Mouse (Mus musculus): ENCODE measurements around the gene Tulp2. TPM values are rescaled to one million over a fixed set of nuclear protein-coding genes. Genes with fewer than 3 reads are reported as not detected.
A peak's percentile ranks its signal among the peaks of the same experiment; 100 is the strongest.
"Not testable (repeated sequence)": the region's sequence is repeated elsewhere in the genome, so short reads cannot be mapped to it uniquely, and the experiment has no call there.

Tulp2 gene
- polyA plus RNA-seq, 1 experiment from 2014 or later, result 0.21 TPM

GRCm38 (mm10) chr7:45494548-45494947 is 12.9 kb downstream of the Tulp2 start:
- H3K36me3 ChIP-seq, result peaks cover 74% of the 10 kb centered on the region
- DNase-seq (ENCODE audit: low spot score), result no peak
- no peaks in the 10 kb centered on the region for H3K9me3 ChIP-seq (replicated peaks)
- peaks cover 20% of the 10 kb centered on the region for H3K4me1 ChIP-seq
- H3K27ac ChIP-seq (replicated peaks), result no peak overlapping the region
- H3K27me3 ChIP-seq (ENCODE audit: low read depth, poor library complexity, severe bottlenecking), result no peaks in the 10 kb centered on the region
- 85% methylated on average over 9 of the region's 9 CpGs for WGBS
- no peak overlapping the region for H3K4me3 ChIP-seq

GRCm38 (mm10) chr7:45498427-45498826 is 16.8 kb downstream of the Tulp2 start:
- Histone ChIP-seq H3K36me3 (peaks cover 97% of the 10 kb centered on the region), H3K4me1 (no peaks in the 10 kb centered on the region), H3K27ac (replicated peaks) (no peak overlapping the region), H3K9me3 (replicated peaks) (no peaks in the 10 kb centered on the region), H3K4me3 (no peak overlapping the region), H3K27me3 (ENCODE audit: low read depth, poor library complexity, severe bottlenecking) (no peaks in the 10 kb centered on the region)
- WGBS, result 95% methylated on average over 6 of the region's 6 CpGs
- DNase-seq (ENCODE audit: low spot score), result no peak

- Histone ChIP-seq H3K27ac (replicated peaks) (no peak overlapping the region), H3K27me3 (ENCODE audit: low read depth, poor library complexity, severe bottlenecking) (no peaks in the 10 kb centered on the region), H3K9me3 (replicated peaks) (no peaks in the 10 kb centered on the region), H3K36me3 (peaks cover 35% of the 10 kb centered on the region), H3K4me3 (no peak overlapping the region), H3K4me1 (peaks cover 15% of the 10 kb centered on the region)
- no peak for DNase-seq (ENCODE audit: low spot score)
- 89% methylated on average over 6 of the region's 6 CpGs for WGBS
Observed at GRCm38 (mm10) chr7:45507583-45507982, 25.9 kb downstream of the Tulp2 start.

- Histone ChIP-seq H3K36me3 (peaks cover 26% of the 10 kb centered on the region), H3K4me3 (peak overlapping the region; percentile 67; the same call in 1 of the 2 replicates), H3K27me3 (ENCODE audit: low read depth, poor library complexity, severe bottlenecking) (no peaks in the 10 kb centered on the region), H3K4me1 (peaks cover 15% of the 10 kb centered on the region), H3K9me3 (replicated peaks) (no peaks in the 10 kb centered on the region), H3K27ac (replicated peaks) (no peak overlapping the region)
- DNase-seq (ENCODE audit: low spot score), result no peak
- WGBS, result 94% methylated on average over 6 of the region's 6 CpGs
Observed at GRCm38 (mm10) chr7:45508561-45508960, 26.9 kb downstream of the Tulp2 start.

GRCm38 (mm10) chr7:45509181-45509882 is 27.7 kb downstream of the Tulp2 start:
- WGBS, result 49% methylated on average over 19 of the region's 19 CpGs
- Histone ChIP-seq H3K36me3 (peaks cover 26% of the 10 kb centered on the region), H3K27ac (replicated peaks) (peak overlapping the region; percentile 90), H3K27me3 (ENCODE audit: low read depth, poor library complexity, severe bottlenecking) (no peaks in the 10 kb centered on the region), H3K4me1 (peaks cover 15% of the 10 kb centered on the region), H3K4me3 (peak overlapping the region; percentile 67), H3K9me3 (replicated peaks) (no peaks in the 10 kb centered on the region)
- no peak for DNase-seq (ENCODE audit: low spot score)

GRCm38 (mm10) chr7:45509912-45510787 is 28.5 kb downstream of the Tulp2 start, which contains the start of gene Nucb1:
TSS of gene Nucb1 (minus strand) at chr7:45510406.
- Histone ChIP-seq H3K27me3 (ENCODE audit: low read depth, poor library complexity, severe bottlenecking) (no peaks in the 10 kb centered on the region), H3K36me3 (peaks cover 20% of the 10 kb centered on the region), H3K4me3 (peak within 1 kb of the TSS; percentile 67), H3K27ac (replicated peaks) (peak within 1 kb of the TSS; percentile 90), H3K9me3 (replicated peaks) (no peaks in the 10 kb centered on the region), H3K4me1 (peaks cover 15% of the 10 kb centered on the region)
- peak; percentile 91 for DNase-seq (ENCODE audit: low spot score)
- WGBS, result under 1% methylated on average over 44 of the region's 44 CpGs

GRCm38 (mm10) chr7:45514411-45514810 is 32.7 kb downstream of the Tulp2 start:
- Histone ChIP-seq H3K27me3 (ENCODE audit: low read depth, poor library complexity, severe bottlenecking) (no peaks in the 10 kb centered on the region), H3K4me3 (no peak overlapping the region), H3K9me3 (replicated peaks) (no peaks in the 10 kb centered on the region), H3K27ac (replicated peaks) (no peak overlapping the region), H3K36me3 (no peaks in the 10 kb centered on the region), H3K4me1 (peaks cover 14% of the 10 kb centered on the region)
- no peak for DNase-seq (ENCODE audit: low spot score)
- WGBS, result 88% methylated on average over 7 of the region's 7 CpGs

GRCm38 (mm10) chr7:45515436-45515835 is 33.8 kb downstream of the Tulp2 start:
- no peaks in the 10 kb centered on the region for H3K9me3 ChIP-seq (replicated peaks)
- 27% methylated on average over 16 of the region's 16 CpGs for WGBS
- peaks cover 9% of the 10 kb centered on the region; the same call in 1 of the 2 replicates for H3K4me1 ChIP-seq
- H3K36me3 ChIP-seq, result no peaks in the 10 kb centered on the region
- no peaks in the 10 kb centered on the region for H3K27me3 ChIP-seq (ENCODE audit: low read depth, poor library complexity, severe bottlenecking)
- peak; percentile 26 for DNase-seq (ENCODE audit: low spot score)
- H3K4me3 ChIP-seq, result 0 out of 2 replicates have a peak overlapping the region, but pooled peaks have one; percentile 3
- no peak overlapping the region for H3K27ac ChIP-seq (replicated peaks)

- 68% methylated on average over 5 of the region's 5 CpGs for WGBS
- not testable (repeated sequence) for H3K36me3 ChIP-seq; H3K9me3 ChIP-seq (replicated peaks); H3K27ac ChIP-seq (replicated peaks); DNase-seq (ENCODE audit: low spot score); H3K27me3 ChIP-seq (ENCODE audit: low read depth, poor library complexity, severe bottlenecking); H3K4me3 ChIP-seq
- peaks cover 13% of the 10 kb centered on the region; the same call in 1 of the 2 replicates for H3K4me1 ChIP-seq
Observed at GRCm38 (mm10) chr7:45516846-45517245, 35.2 kb downstream of the Tulp2 start.

- Histone ChIP-seq H3K27ac (replicated peaks) (no peak overlapping the region), H3K9me3 (replicated peaks) (no peaks in the 10 kb centered on the region), H3K4me1 (peaks cover 27% of the 10 kb centered on the region), H3K4me3 (no peak overlapping the region), H3K36me3 (peaks cover 4% of the 10 kb centered on the region), H3K27me3 (ENCODE audit: low read depth, poor library complexity, severe bottlenecking) (no peaks in the 10 kb centered on the region)
- no peak for DNase-seq (ENCODE audit: low spot score)
- WGBS, result 92% methylated on average over 16 of the region's 16 CpGs
Observed at GRCm38 (mm10) chr7:45518618-45519017, 36.9 kb downstream of the Tulp2 start.

GRCm38 (mm10) chr7:45519345-45520120 is 37.9 kb downstream of the Tulp2 start:
- 84% methylated on average over 8 of the region's 8 CpGs for WGBS
- Histone ChIP-seq H3K36me3 (peaks cover 11% of the 10 kb centered on the region), H3K27ac (replicated peaks) (no peak overlapping the region), H3K4me1 (peaks cover 33% of the 10 kb centered on the region), H3K9me3 (replicated peaks) (no peaks in the 10 kb centered on the region), H3K4me3 (no peak overlapping the region), H3K27me3 (ENCODE audit: low read depth, poor library complexity, severe bottlenecking) (no peaks in the 10 kb centered on the region)
- DNase-seq (ENCODE audit: low spot score), result no peak

GRCm38 (mm10) chr7:45520605-45521004 is 38.9 kb downstream of the Tulp2 start:
- Histone ChIP-seq H3K4me3 (no peak overlapping the region), H3K9me3 (replicated peaks) (no peaks in the 10 kb centered on the region), H3K36me3 (peaks cover 11% of the 10 kb centered on the region), H3K27ac (replicated peaks) (no peak overlapping the region), H3K27me3 (ENCODE audit: low read depth, poor library complexity, severe bottlenecking) (no peaks in the 10 kb centered on the region), H3K4me1 (peaks cover 40% of the 10 kb centered on the region)
- DNase-seq (ENCODE audit: low spot score), result no peak
- WGBS, result 96% methylated on average over 7 of the region's 7 CpGs
